Mouse (Mus musculus) MEL (cell line): ENCODE measurements around the gene Cdc34. TPM values are rescaled to one million over a fixed set of nuclear protein-coding genes. Genes with fewer than 3 reads are reported as not detected.

Source experiments
- DNase-seq: peaks from one replicate; pipeline ENCODE4 v3.0.0; 2011; ENCODE audit warnings: low read depth, low spot score
- H3K27ac ChIP-seq: 2 replicates; pipeline ENCODE4 v1.5.1; 2012; ENCODE audit warnings: low read depth, mild to moderate bottlenecking, control low read depth, low read length, moderate library complexity; ENCODE audit not compliant: control insufficient read depth
- H3K27me3 ChIP-seq, 2 experiments: fragments of 150-350 bp in 1 of 2; sonication (generic) in 1 of 2; 2 replicates each; pipeline ENCODE4 v1.6.1; 2012; ENCODE audit warnings: low read length in 2 of 2, mild to moderate bottlenecking in 2 of 2, improper control_type of control experiment in 1 of 2, moderate library complexity in 1 of 2; ENCODE audit not compliant: insufficient read depth in 2 of 2, control insufficient read depth in 1 of 2
- H3K36me3 ChIP-seq, 2 experiments: 2 replicates each; pipeline ENCODE4 v1.6.1; 2012 to 2014; ENCODE audit warnings: low read length in 2 of 2, improper control_type of control experiment in 1 of 2, inconsistent platforms in 1 of 2, mild to moderate bottlenecking in 1 of 2; ENCODE audit not compliant: insufficient read depth in 2 of 2, control insufficient read depth in 1 of 2
- H3K4me1 ChIP-seq, 2 experiments: fragments of 150-350 bp in 1 of 2; sonication (generic) in 1 of 2; 2 replicates each; pipeline ENCODE4 v1.6.1; 2012; ENCODE audit warnings: low read length in 2 of 2, improper control_type of control experiment in 1 of 2, mild to moderate bottlenecking in 1 of 2; ENCODE audit not compliant: insufficient read depth in 2 of 2, control insufficient read depth in 1 of 2
- H3K4me3 ChIP-seq, 2 experiments: fragments of 150-350 bp in 1 of 2; sonication (generic) in 1 of 2; 2 replicates each; pipeline ENCODE4 v1.5.1; 2012; ENCODE audit warnings: low read depth in 2 of 2, low read length in 2 of 2, mild to moderate bottlenecking in 2 of 2, moderate library complexity in 2 of 2, control low read depth in 1 of 2, improper control_type of control experiment in 1 of 2; ENCODE audit not compliant: control insufficient read depth in 1 of 2, insufficient read depth in 1 of 2
- H3K79me2 ChIP-seq: 2 replicates; pipeline ENCODE4 v1.6.1; 2012; ENCODE audit warnings: mild to moderate bottlenecking, low read length, moderate library complexity; ENCODE audit not compliant: control insufficient read depth, poor library complexity, insufficient read depth
- H3K9ac ChIP-seq: 2 replicates; pipeline ENCODE4 v1.6.1; 2012; ENCODE audit warnings: low read depth, mild to moderate bottlenecking, control low read depth, low read length, moderate library complexity; ENCODE audit not compliant: control insufficient read depth, poor library complexity, severe bottlenecking
- H3K9me3 ChIP-seq: fragments of 150-350 bp; sonication (generic); replicated peaks from 2 replicates; pipeline ENCODE4 v1.6.1; 2012; ENCODE audit warnings: mild to moderate bottlenecking, low read length, improper control_type of control experiment, moderate library complexity; ENCODE audit not compliant: insufficient read depth
- CHD1 ChIP-seq: IDR thresholded peaks from 2 replicates; pipeline ENCODE4 v1.6.1; 2012; ENCODE audit warnings: low read depth, mild to moderate bottlenecking, inconsistent platforms, low read length, improper control_type of control experiment
- CHD2 ChIP-seq: IDR thresholded peaks from 2 replicates; pipeline ENCODE4 v1.6.1; 2011; ENCODE audit warnings: low read length, improper control_type of control experiment
- CTCF ChIP-seq, 3 experiments: IDR thresholded peaks in 2 of 3; conservative IDR thresholded peaks in 1 of 3; 2 replicates each; pipeline ENCODE4 v1.5.1; 2011 to 2012; ENCODE audit warnings: low read length in 3 of 3, low read depth in 2 of 3, mild to moderate bottlenecking in 2 of 3, improper control_type of control experiment in 1 of 3, inconsistent platforms in 1 of 3, mixed read lengths in 1 of 3, moderate library complexity in 1 of 3; ENCODE audit not compliant: control insufficient read depth in 1 of 3, insufficient read depth in 1 of 3, poor library complexity in 1 of 3, severe bottlenecking in 1 of 3
- EP300 ChIP-seq, 2 experiments: IDR thresholded peaks; 2 replicates each; pipeline ENCODE4 v1.6.1; 2011; ENCODE audit warnings: improper control_type of control experiment in 2 of 2, low read length in 2 of 2, low read depth in 1 of 2, mild to moderate bottlenecking in 1 of 2
- ETS1 ChIP-seq: IDR thresholded peaks from 2 replicates; pipeline ENCODE4 v1.6.1; 2012; ENCODE audit warnings: low read depth, mild to moderate bottlenecking, inconsistent platforms, low read length, improper control_type of control experiment, moderate library complexity
- MAX ChIP-seq: IDR thresholded peaks from 2 replicates; pipeline ENCODE4 v1.6.1; 2011; ENCODE audit warnings: low read length, improper control_type of control experiment
- MAZ ChIP-seq: IDR thresholded peaks from 2 replicates; pipeline ENCODE4 v1.6.1; 2012; ENCODE audit warnings: low read depth, mild to moderate bottlenecking, inconsistent platforms, low read length, improper control_type of control experiment
- MYC ChIP-seq: IDR thresholded peaks from 2 replicates; pipeline ENCODE4 v1.6.1; 2011; ENCODE audit warnings: low read depth, mild to moderate bottlenecking, low read length, improper control_type of control experiment, moderate library complexity
- NRF1 ChIP-seq: IDR thresholded peaks from 2 replicates; pipeline ENCODE4 v1.6.1; 2014; ENCODE audit warnings: low read depth, mild to moderate bottlenecking, inconsistent platforms, low read length, improper control_type of control experiment, moderate library complexity; ENCODE audit not compliant: poor library complexity, insufficient read depth, severe bottlenecking
- POLR2AphosphoS2 ChIP-seq: IDR thresholded peaks from 2 replicates; pipeline ENCODE4 v1.6.1; 2011; ENCODE audit warnings: low read length, improper control_type of control experiment
- POLR2AphosphoS5 ChIP-seq: IDR thresholded peaks from 2 replicates; pipeline ENCODE4 v1.6.1; 2012; ENCODE audit warnings: low read depth, borderline replicate concordance, mild to moderate bottlenecking, inconsistent platforms, low read length, moderate library complexity, mixed read lengths
- RAD21 ChIP-seq: IDR thresholded peaks from 2 replicates; pipeline ENCODE4 v1.6.1; 2011; ENCODE audit warnings: mild to moderate bottlenecking, low read depth, low read length, improper control_type of control experiment
- SIN3A ChIP-seq: IDR thresholded peaks from 2 replicates; pipeline ENCODE4 v1.6.1; 2012; ENCODE audit warnings: low read length, improper control_type of control experiment, inconsistent platforms
- USF2 ChIP-seq, 2 experiments: IDR thresholded peaks; 2 replicates each; pipeline ENCODE4 v1.6.1; 2011 to 2012; ENCODE audit warnings: improper control_type of control experiment in 2 of 2, low read length in 2 of 2, borderline replicate concordance in 1 of 2, inconsistent platforms in 1 of 2, low read depth in 1 of 2, mild to moderate bottlenecking in 1 of 2; ENCODE audit not compliant: insufficient read depth in 1 of 2
- ZKSCAN1 ChIP-seq: IDR thresholded peaks from 2 replicates; pipeline ENCODE4 v1.6.1; 2012; ENCODE audit warnings: low read depth, mild to moderate bottlenecking, inconsistent platforms, low read length, improper control_type of control experiment, moderate library complexity
- polyA plus RNA-seq, 2 experiments: library from polyadenylated mRNA; stranded (reverse) in 1 of 2; unstranded in 1 of 2; fragments of >175 nt in 1 of 2; fragments of >200 nt in 1 of 2; gene quantifications; 2 replicates each; pipeline versions ENCODE4 v1.2.1 to v1.2.4; 2012; ENCODE audit warnings: low replicate concordance in 2 of 2, low read depth in 1 of 2; ENCODE audit not compliant: insufficient read length in 2 of 2, insufficient read depth in 1 of 2, missing spikeins in 1 of 2
- total RNA-seq: library from RNA; depleted of rRNA; stranded (reverse); fragments of 300-350 nt; gene quantifications from 2 replicates; pipeline ENCODE4 v1.2.3, GENCODE M21; 2012

The Cdc34 gene
- total and polyA plus RNA-seq, 3 experiments = 318 to 422 (median 417) TPM

DNA sequence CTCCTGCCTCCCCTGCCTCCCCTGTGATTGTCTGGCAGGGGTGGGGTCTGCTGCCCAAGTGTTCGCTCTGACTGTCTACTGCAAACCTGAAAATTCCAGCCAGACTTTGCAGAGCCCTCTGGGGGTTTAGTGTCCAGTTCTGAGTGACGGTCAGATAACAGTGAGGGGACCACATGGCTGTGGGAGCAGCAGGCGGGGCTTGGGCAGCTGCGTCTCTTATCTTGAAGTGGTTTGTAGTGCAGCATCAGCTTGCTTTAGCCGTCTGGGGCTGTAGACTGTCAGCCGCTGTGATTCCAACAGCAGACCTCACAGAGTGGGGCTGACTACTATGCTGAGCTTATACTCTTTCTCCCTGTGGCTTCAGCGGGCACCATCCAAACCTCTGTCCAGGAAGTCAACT, 27.3 kb downstream of the Cdc34 start:
- Histone ChIP-seq H3K36me3 (peaks cover 0 to 21% of the 10 kb centered on the region in 2 experiments; a peak in 2 of 4 replicates), H3K27me3 (no peaks in the 10 kb centered on the region), H3K9ac (no peak overlapping the region), H3K79me2 (peaks cover 41% of the 10 kb centered on the region), H3K9me3 (no peaks in the 10 kb centered on the region), H3K27ac (no peak overlapping the region)
- DNase-seq = no peak
- no peak for TF ChIP-seq CHD2
- TF ChIP-seq SIN3A = no peak
- TF ChIP-seq POLR2AphosphoS2 = no peak
- TF ChIP-seq POLR2AphosphoS5 = no peak
- no peak for TF ChIP-seq MAZ
- no peak for TF ChIP-seq ZKSCAN1
- no peak for TF ChIP-seq NRF1
- TF ChIP-seq USF2 (IDR thresholded peaks at IDR 0.05; ENCODE audit: borderline replicate concordance in 1 of 2, insufficient read depth in 1 of 2, low read depth in 1 of 2, low read length in 2 of 2) = no peak
- no peak for TF ChIP-seq CHD1
- no peak for TF ChIP-seq RAD21
- TF ChIP-seq MAX = no peak
- TF ChIP-seq MYC = no peak
- TF ChIP-seq ETS1 = no peak
- TF ChIP-seq, all 39 proteins: peak for 0
- Histone ChIP-seq H3K4me1 (peaks cover 9 to 25% of the 10 kb centered on the region in 2 experiments; a peak in 3 of 4 replicates), H3K4me3 (no peak overlapping the region)

DNA sequence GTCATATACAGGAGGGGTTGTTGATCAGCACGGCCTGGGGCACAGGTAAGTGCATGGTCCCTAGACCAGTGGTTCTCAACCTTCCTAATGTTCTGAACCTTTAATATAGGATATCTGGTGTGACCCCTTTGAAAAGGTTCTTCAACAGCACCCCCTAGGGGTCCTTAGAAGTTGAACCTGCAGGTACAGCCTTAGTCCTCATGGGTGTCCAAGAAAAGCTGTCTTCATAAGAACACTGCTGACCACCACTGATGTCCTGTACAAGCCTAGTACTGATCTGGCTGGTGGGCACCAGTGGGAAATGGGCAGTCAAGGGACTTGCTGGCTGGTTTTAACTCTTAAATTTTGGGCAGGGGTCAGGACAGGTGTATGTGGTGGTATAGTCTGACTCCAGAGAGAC, 30.0 kb downstream of the Cdc34 start:
- no peak for TF ChIP-seq EP300 (IDR thresholded peaks at IDR 0.05; ENCODE audit: low read depth in 1 of 2, low read length in 2 of 2)
- peak; percentile 22 to 64 (median 61); a peak in 5 of 6 replicates for TF ChIP-seq CTCF (IDR thresholded peaks at IDR 0.05 in 2 of 3, conservative IDR thresholded peaks at IDR 0.05 in 1 of 3; ENCODE audit: control insufficient read depth in 1 of 3, insufficient read depth in 1 of 3, low read depth in 2 of 3, low read length in 3 of 3, poor library complexity in 1 of 3, severe bottlenecking in 1 of 3)
- TF ChIP-seq ETS1 = no peak
- Histone ChIP-seq H3K9me3 (no peaks in the 10 kb centered on the region), H3K9ac (no peak overlapping the region), H3K36me3 (peaks cover 0 to 6% of the 10 kb centered on the region in 2 experiments; a peak in 2 of 4 replicates), H3K4me1 (peaks cover 0 to 9% of the 10 kb centered on the region in 2 experiments; a peak in 2 of 4 replicates), H3K27me3 (no peaks in the 10 kb centered on the region), H3K79me2 (peaks cover 13% of the 10 kb centered on the region), H3K4me3 (no peak overlapping the region), H3K27ac (no peak overlapping the region)
- peak; percentile 72 for DNase-seq
